Mouse (Mus musculus) forebrain, postnatal 0 days (tissue): ENCODE results near the gene 4930550C14Rik. TPM values are rescaled to one million over a fixed set of nuclear protein-coding genes. Genes with fewer than 3 reads are reported as not detected.

Source experiments
- ATAC-seq: fragments of 200-750 bp; cut with Nextera tagmentation; 2 replicates; pipeline ENCODE4 v1.8.0; 2017; ENCODE audit warnings: mild to moderate bottlenecking, moderate library complexity
- DNase-seq: peaks from one replicate; pipeline ENCODE4 v3.0.0-alpha.2; 2015
- H3K27ac ChIP-seq: fragments of 300-500 bp; sonication (generic); 2 replicates; pipeline ENCODE4 v1.5.1; 2014; ENCODE audit warnings: low read depth, mild to moderate bottlenecking, antibody characterized with exemption, low read length, moderate library complexity, mixed read lengths
- H3K27me3 ChIP-seq: fragments of 300-500 bp; sonication (generic); 2 replicates; pipeline ENCODE4 v1.6.1; 2014; ENCODE audit warnings: mild to moderate bottlenecking, low read length, mixed read lengths; ENCODE audit not compliant: insufficient read depth
- H3K36me3 ChIP-seq: fragments of 300-500 bp; sonication (generic); 2 replicates; pipeline ENCODE4 v1.6.1; 2014; ENCODE audit warnings: mild to moderate bottlenecking, moderate library complexity; ENCODE audit not compliant: insufficient read depth
- H3K4me1 ChIP-seq: fragments of 300-500 bp; sonication (generic); 2 replicates; pipeline ENCODE4 v1.6.1; 2014; ENCODE audit warnings: antibody characterized with exemption; ENCODE audit not compliant: insufficient read depth
- H3K4me2 ChIP-seq: fragments of 300-500 bp; sonication (generic); 2 replicates; pipeline ENCODE4 v1.6.1; 2014; ENCODE audit warnings: low read depth, mild to moderate bottlenecking, moderate library complexity
- H3K4me3 ChIP-seq: fragments of 300-500 bp; sonication (generic); 2 replicates; pipeline ENCODE4 v1.5.1; 2014; ENCODE audit warnings: low read depth, low read length, mixed read lengths
- H3K9ac ChIP-seq: fragments of 300-500 bp; sonication (generic); 2 replicates; pipeline ENCODE4 v1.6.1; 2014; ENCODE audit warnings: mild to moderate bottlenecking
- H3K9me3 ChIP-seq: fragments of 300-500 bp; sonication (generic); 2 replicates; pipeline ENCODE4 v1.6.1; 2016; ENCODE audit warnings: low read length
- CTCF ChIP-seq: sonication (generic); IDR thresholded peaks from 2 replicates; pipeline ENCODE4 v1.5.1; 2016; ENCODE audit warnings: antibody characterized with exemption, control low read depth, low read depth
- WGBS: fragments of 180-500 bp; shearing (Covaris S2); extraction: QIAGEN DNeasy Blood & Tissue Kit; methylation state at CpG from one replicate; pipeline ENCODE4 v1.1.7; 2014; 5-methylcytosine and 5-hydroxymethylcytosine counted together
- microRNA-seq, 2 experiments: library from miRNA; unstranded; fragments of <30 nt; microRNA quantifications; one replicate each; pipeline ENCODE4; 2016
- polyA plus RNA-seq: library from polyadenylated mRNA; unstranded; fragments of >200 nt; fragmentation: Nextera tagmentation; extraction: Ambion mirVana; gene quantifications from 2 replicates; pipeline ENCODE4 v1.2.1, GENCODE M21; 2015
- total RNA-seq: library from RNA; depleted of rRNA; stranded (reverse); fragments of >200 nt; gene quantifications from 2 replicates; pipeline ENCODE4 v1.2.3, GENCODE M21; 2014; rRNA removed

Gene 4930550C14Rik
- total and polyA plus RNA-seq, 2 experiments from 2014 or later, result 0.38 to 0.54 TPM

DNA sequence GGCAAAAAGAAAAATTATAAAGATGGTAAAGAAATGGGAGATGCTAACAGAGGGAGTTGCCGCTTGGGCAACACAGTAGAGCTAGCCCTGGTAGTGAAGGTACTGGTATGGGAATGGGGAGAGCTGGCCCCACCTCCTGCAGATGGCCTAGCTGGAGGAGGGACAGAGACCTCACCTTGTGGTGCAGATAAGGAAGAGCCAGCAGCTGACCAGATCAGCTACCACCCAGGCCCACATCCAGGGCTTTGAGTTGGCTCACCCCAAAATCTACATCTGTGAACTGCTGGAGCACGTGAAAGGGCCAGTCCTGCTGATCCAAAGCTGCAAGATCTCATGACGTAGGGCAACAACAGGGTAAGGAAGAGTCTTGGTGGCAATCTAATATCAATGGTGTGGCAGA, 24.6 kb downstream of the 4930550C14Rik start:
- no peaks in the 10 kb centered on the region for H3K27me3 ChIP-seq
- H3K9ac ChIP-seq, result no peak overlapping the region
- no peak overlapping the region for H3K4me3 ChIP-seq
- TF ChIP-seq CTCF, result no peak
- no peaks in the 10 kb centered on the region for H3K4me1 ChIP-seq
- no peaks in the 10 kb centered on the region for H3K36me3 ChIP-seq
- WGBS, result 90% methylated on average over 3 of the region's 3 CpGs
- DNase-seq (no peak), ATAC-seq (no peak)
- no peak overlapping the region for H3K27ac ChIP-seq
- no peak overlapping the region for H3K4me2 ChIP-seq
- no peaks in the 10 kb centered on the region for H3K9me3 ChIP-seq

GRCm38 (mm10) chr9:53427638-53428037, 25.5 kb downstream of the 4930550C14Rik start:
- Histone ChIP-seq H3K36me3 (no peaks in the 10 kb centered on the region), H3K4me2 (no peak overlapping the region), H3K4me3 (no peak overlapping the region), H3K4me1 (no peaks in the 10 kb centered on the region), H3K9ac (no peak overlapping the region), H3K9me3 (no peaks in the 10 kb centered on the region), H3K27me3 (no peaks in the 10 kb centered on the region), H3K27ac (no peak overlapping the region)
- WGBS, result 80% methylated on average over 3 of the region's 3 CpGs
- ATAC-seq (no peak), DNase-seq (no peak)
- TF ChIP-seq CTCF, result no peak

GRCm38 (mm10) chr9:53435830-53436570, 33.9 kb downstream of the 4930550C14Rik start:
- ATAC-seq (no peak), DNase-seq (no peak)
- WGBS, result 95% methylated on average over 14 of the region's 14 CpGs
- Histone ChIP-seq H3K36me3 (peaks cover 29% of the 10 kb centered on the region), H3K27ac (no peak overlapping the region), H3K9me3 (no peaks in the 10 kb centered on the region), H3K4me3 (no peak overlapping the region), H3K9ac (no peak overlapping the region), H3K4me1 (no peaks in the 10 kb centered on the region), H3K27me3 (no peaks in the 10 kb centered on the region), H3K4me2 (no peak overlapping the region)
- TF ChIP-seq CTCF, result no peak

DNA sequence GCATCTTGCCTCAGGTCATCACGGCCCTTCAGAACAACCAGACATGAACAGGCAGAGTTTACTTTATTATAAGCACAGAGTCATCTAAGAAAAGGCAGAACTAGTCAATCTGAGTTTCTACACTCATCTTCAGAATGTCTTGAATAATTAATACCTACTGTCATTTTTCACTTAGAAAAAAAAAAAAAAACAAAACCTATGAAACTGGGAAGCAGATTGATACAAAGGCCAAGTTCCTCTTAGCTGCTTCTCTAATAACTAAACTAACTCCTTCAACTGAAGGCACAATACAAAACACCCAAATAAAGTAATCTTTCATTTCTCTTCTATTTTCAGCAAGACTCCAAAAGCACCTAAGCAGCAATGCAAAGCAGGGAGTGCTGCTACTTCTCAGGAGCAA, 48.5 kb downstream of the 4930550C14Rik start:
- Histone ChIP-seq H3K4me3 (no peak overlapping the region), H3K27ac (no peak overlapping the region), H3K4me1 (no peaks in the 10 kb centered on the region), H3K4me2 (no peak overlapping the region), H3K9ac (no peak overlapping the region), H3K36me3 (peaks cover 49% of the 10 kb centered on the region), H3K9me3 (no peaks in the 10 kb centered on the region), H3K27me3 (no peaks in the 10 kb centered on the region)
- TF ChIP-seq CTCF, result no peak
- DNase-seq, result no peak
- WGBS, result 87% methylated on average over 1 of the region's 1 CpGs
- no peak for ATAC-seq

DNA sequence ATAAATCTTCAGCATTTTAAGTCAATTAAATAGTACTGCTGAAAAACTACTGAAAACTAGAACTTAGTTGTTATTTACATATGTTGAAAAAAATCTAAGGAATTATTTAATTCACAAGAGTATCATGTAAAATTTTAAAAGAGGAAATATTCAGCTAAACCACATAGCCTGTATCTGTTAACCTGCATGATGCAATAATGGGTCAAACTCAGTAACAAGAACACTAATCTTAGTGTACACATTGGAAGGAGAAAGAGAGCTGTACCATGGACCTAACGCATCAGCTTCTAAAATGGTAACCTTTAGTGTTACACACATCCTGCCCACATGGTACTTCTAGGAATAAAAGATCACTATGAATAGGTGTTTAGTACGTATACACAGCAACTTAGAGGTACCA, 49.9 kb downstream of the 4930550C14Rik start:
- Histone ChIP-seq H3K27ac (no peak overlapping the region), H3K36me3 (peaks cover 54% of the 10 kb centered on the region)
- TF ChIP-seq CTCF, result no peak

DNA sequence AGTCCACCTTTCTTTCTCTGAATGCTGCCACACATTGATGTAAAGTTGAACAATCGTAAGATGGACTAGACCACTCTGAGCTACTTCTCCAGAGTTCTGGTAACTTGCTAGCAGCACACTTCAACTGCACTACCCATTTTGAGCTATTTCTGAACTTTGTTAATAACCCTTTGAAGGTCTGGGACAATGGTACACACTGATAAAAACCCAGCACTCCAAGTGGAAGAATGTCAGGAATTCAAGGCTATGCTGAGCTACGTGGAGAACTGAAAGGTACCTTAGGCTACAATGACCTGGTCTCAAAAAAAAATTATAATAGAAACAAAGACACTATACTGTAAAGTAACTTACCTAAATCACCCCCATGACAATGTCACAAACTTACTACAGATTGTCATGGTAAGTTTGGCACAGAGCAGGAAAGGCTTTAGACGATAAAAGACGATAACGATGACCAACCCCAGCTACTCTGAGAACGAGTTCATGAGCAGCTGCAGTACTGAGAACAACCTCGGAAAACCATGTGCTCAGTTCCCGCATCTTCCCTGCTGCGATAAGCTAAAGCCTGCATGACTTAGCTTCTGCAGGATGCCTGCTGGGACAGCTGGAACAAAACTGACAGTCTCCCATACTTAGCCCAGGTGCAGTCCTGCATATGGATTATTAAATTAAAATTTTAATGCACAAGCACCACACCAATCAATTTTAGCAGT, 70.8 kb downstream of the 4930550C14Rik start:
- no peaks in the 10 kb centered on the region for H3K9me3 ChIP-seq
- peaks cover 17% of the 10 kb centered on the region for H3K36me3 ChIP-seq
- no peaks in the 10 kb centered on the region for H3K4me1 ChIP-seq
- DNase-seq, result no peak
- TF ChIP-seq CTCF, result no peak
- no peak overlapping the region for H3K27ac ChIP-seq
- H3K4me3 ChIP-seq, result no peak overlapping the region
- H3K27me3 ChIP-seq, result no peaks in the 10 kb centered on the region
- no peak overlapping the region for H3K9ac ChIP-seq
- ATAC-seq, result no peak
- WGBS, result 88% methylated on average over 9 of the region's 9 CpGs
- no peak overlapping the region for H3K4me2 ChIP-seq

More for the DNA sequence above, 49.9 kb downstream of the 4930550C14Rik start:
- DNase-seq (no peak), ATAC-seq (no peak)
- H3K4me3 ChIP-seq, result no peak overlapping the region
- H3K4me1 ChIP-seq, result no peaks in the 10 kb centered on the region
- H3K4me2 ChIP-seq, result no peak overlapping the region
- H3K9ac ChIP-seq, result no peak overlapping the region
- H3K9me3 ChIP-seq, result no peaks in the 10 kb centered on the region
- 98% methylated on average over 2 of the region's 2 CpGs for WGBS
- H3K27me3 ChIP-seq, result no peaks in the 10 kb centered on the region

Small RNA genes lying within 50 kb of the gene (microRNA-seq; reads per million reads assigned to microRNA genes)
- gene Mir130c, result 0 reads per million in 2 experiments

Other genes starting within 250 kb of the 4930550C14Rik start
- 12.6 and 15.2 TPM in 2 replicates for gene Ddx10, start 154.3 kb upstream of the 4930550C14Rik start, total RNA-seq
- gene Ddx10, start 154.3 kb upstream of the 4930550C14Rik start, polyA plus RNA-seq, result 14.8 and 18.2 TPM in 2 replicates
- 0.46 and 0.48 TPM in 2 replicates for gene Exph5, start 100.7 kb upstream of the 4930550C14Rik start, total RNA-seq
- gene Exph5, start 100.7 kb upstream of the 4930550C14Rik start, polyA plus RNA-seq, result 0.10 and 0.25 TPM in 2 replicates
- 5.2 and 11.1 TPM in 2 replicates for gene Kdelc2, start 18.3 kb upstream of the 4930550C14Rik start, total RNA-seq
- 4.3 and 5.5 TPM in 2 replicates for gene Kdelc2, start 18.3 kb upstream of the 4930550C14Rik start, polyA plus RNA-seq
- gene Atm, start 134.4 kb downstream of the 4930550C14Rik start, total RNA-seq, result 11.1 and 22.2 TPM in 2 replicates
- 4.8 and 4.9 TPM in 2 replicates for gene Atm, start 134.4 kb downstream of the 4930550C14Rik start, polyA plus RNA-seq
- 14.1 and 17.4 TPM in 2 replicates for gene Npat, start 134.7 kb downstream of the 4930550C14Rik start, total RNA-seq
- gene Npat, start 134.7 kb downstream of the 4930550C14Rik start, polyA plus RNA-seq, result 5.3 and 8.6 TPM in 2 replicates
- 164 and 193 TPM in 2 replicates for gene Acat1, start 208.1 kb downstream of the 4930550C14Rik start, total RNA-seq
- 199 and 218 TPM in 2 replicates for gene Acat1, start 208.1 kb downstream of the 4930550C14Rik start, polyA plus RNA-seq